Mouse (Mus musculus) G1E (cell line): Measurements from ENCODE around the gene Ripor2. TPM values are rescaled to one million over a fixed set of nuclear protein-coding genes. Genes with fewer than 3 reads are reported as not detected.

Experiments
- ATAC-seq: 2 replicates; pipeline ENCODE4 v1.8.0; 2016; ENCODE audit warnings: mild to moderate bottlenecking; ENCODE audit not compliant: insufficient number of reproducible peaks, poor library complexity, low FRiP score, severe bottlenecking; ENCODE audit errors: extremely low read depth
- DNase-seq: peaks from one replicate; pipeline ENCODE4 v3.0.0; 2012; ENCODE audit warnings: low spot score
- H3K27me3 ChIP-seq: 2 replicates; pipeline ENCODE4 v1.6.1; 2012; ENCODE audit warnings: mild to moderate bottlenecking, low read length, inconsistent platforms; ENCODE audit not compliant: insufficient read depth
- H3K36me3 ChIP-seq: replicated peaks from 2 replicates; pipeline ENCODE3; 2012; ENCODE audit warnings: mild to moderate bottlenecking, inconsistent platforms
- H3K4me1 ChIP-seq: 2 replicates; pipeline ENCODE4 v1.6.1; 2012; ENCODE audit warnings: low read depth, low read length, inconsistent platforms, mixed read lengths; ENCODE audit not compliant: insufficient read depth
- H3K4me3 ChIP-seq: 2 replicates; pipeline ENCODE4 v1.5.1; 2012; ENCODE audit warnings: low read depth, mild to moderate bottlenecking, inconsistent platforms, low read length, moderate library complexity, mixed read lengths
- H3K9me3 ChIP-seq: replicated peaks from 2 replicates; pipeline ENCODE4 v1.6.1; 2012; ENCODE audit warnings: inconsistent platforms
- CTCF ChIP-seq: IDR thresholded peaks from 2 replicates; pipeline ENCODE4 v1.5.1; 2012; ENCODE audit warnings: low read depth, low read length, inconsistent platforms, mixed read lengths
- GATA1 ChIP-seq: IDR thresholded peaks from 2 replicates; pipeline ENCODE4 v1.6.1; 2012; ENCODE audit warnings: borderline replicate concordance, low read length, inconsistent platforms, mixed read lengths
- GATA2 ChIP-seq: IDR thresholded peaks from 2 replicates; pipeline ENCODE4 v1.6.1; 2012; ENCODE audit warnings: low read depth, low read length, inconsistent platforms, borderline replicate concordance
- POLR2AphosphoS5 ChIP-seq: IDR thresholded peaks from 2 replicates; pipeline ENCODE4 v1.6.1; 2012; ENCODE audit warnings: low read depth, low read length, inconsistent platforms; ENCODE audit not compliant: insufficient replicate concordance
- TAL1 ChIP-seq: conservative IDR thresholded peaks from 2 replicates; pipeline ENCODE4 v1.6.1; 2012; ENCODE audit warnings: low read depth, low read length, inconsistent platforms, mixed read lengths
- polyA plus RNA-seq: library from polyadenylated mRNA; stranded (reverse); fragments of >175 nt; gene quantifications from 2 replicates; pipeline ENCODE4 v1.2.3, GENCODE M21; 2012
- total RNA-seq, 2 experiments: library from RNA; stranded (forward) in 1 of 2; stranded (reverse) in 1 of 2; fragments of 200-1000 nt in 1 of 2; fragments of >200 nt in 1 of 2; fragmentation: Nextera tagmentation in 1 of 2; gene quantifications; 2 replicates each; pipeline ENCODE4 v1.2.3; 2014 to 2017

Ripor2 gene
- total RNA-seq (2014; fragmentation: Nextera tagmentation) (not detected in 2 replicates), total RNA-seq (2017) (0.27 and 0.35 TPM in 2 replicates), polyA plus RNA-seq (0.09 TPM in 1 of 2 replicates, not detected in the other)

DNA sequence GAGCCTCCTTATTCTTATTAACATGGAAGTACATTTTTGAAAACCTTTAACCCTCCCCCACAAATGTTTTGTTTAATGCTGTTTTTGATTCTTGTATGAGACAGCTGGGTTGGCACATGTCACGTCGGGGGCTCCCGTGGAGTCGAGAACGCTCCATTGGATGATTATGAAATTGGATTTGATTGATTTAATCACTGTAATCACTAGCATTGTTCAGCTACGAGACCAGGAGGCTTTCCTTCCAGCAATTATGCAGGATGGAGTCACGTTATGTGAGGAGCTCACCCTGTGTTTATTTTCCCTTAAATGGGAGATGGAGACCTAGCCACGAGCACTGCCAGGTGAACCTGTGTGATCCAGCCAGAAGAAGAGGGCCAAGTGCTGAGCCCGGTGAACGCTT lies at the start of gene Ripor2:
Ripor2 (plus strand) TSS at position 357 of the 400 bp plus-strand sequence.
- Histone ChIP-seq H3K4me1 (no peaks in the 10 kb centered on the region), H3K9me3 (no peaks in the 10 kb centered on the region), H3K36me3 (no peaks in the 10 kb centered on the region), H3K4me3 (no peak within 1 kb of the TSS), H3K27me3 (peaks cover 3% of the 10 kb centered on the region; the same call in 1 of the 2 replicates)
- no peak for ATAC-seq
- DNase-seq = no peak
- TF ChIP-seq TAL1 (no peak), CTCF (no peak), GATA2 (no peak)

DNA sequence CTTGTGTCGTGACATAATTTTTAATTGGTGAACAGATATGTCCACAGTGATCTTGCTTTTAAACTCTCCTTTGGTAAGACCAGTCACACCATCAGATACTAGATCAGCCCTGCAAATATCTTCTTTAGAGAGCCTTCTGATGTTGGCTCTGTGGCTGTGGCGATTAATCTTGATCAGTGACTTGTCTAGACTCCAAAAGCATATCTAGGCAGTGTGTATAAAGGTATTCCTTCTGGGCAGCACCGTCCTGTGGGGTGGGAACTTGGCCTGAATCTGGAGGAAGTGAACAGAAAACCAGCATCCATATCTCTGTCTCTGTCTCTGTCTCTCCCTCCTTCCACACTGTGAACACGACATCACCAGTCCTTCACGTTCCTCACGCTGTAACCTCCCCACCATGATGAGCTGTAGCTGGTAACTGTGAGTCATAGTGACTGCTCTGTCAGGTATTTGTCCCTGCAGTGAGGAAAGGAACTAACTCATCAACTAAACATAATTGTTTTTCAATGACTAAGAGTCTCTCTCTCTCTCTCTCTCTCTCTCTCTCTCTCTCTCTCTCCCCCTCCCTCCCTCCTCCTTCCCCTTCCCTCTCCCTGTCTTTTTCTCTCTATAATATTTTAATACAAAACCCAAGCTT lies 45.3 kb upstream of the Ripor2 start:
- ATAC-seq (no peak), DNase-seq (no peak)
- H3K4me3 ChIP-seq = no peak overlapping the region
- no peaks in the 10 kb centered on the region for H3K4me1 ChIP-seq
- TF ChIP-seq CTCF (no peak), POLR2AphosphoS5 (no peak), GATA1 (no peak), GATA2 (no peak), TAL1 (no peak)
- H3K9me3 ChIP-seq = no peaks in the 10 kb centered on the region
- H3K36me3 ChIP-seq = no peaks in the 10 kb centered on the region
- 0 out of 2 replicates have a peak, but pooled peaks cover 2% of the 10 kb centered on the region for H3K27me3 ChIP-seq

DNA sequence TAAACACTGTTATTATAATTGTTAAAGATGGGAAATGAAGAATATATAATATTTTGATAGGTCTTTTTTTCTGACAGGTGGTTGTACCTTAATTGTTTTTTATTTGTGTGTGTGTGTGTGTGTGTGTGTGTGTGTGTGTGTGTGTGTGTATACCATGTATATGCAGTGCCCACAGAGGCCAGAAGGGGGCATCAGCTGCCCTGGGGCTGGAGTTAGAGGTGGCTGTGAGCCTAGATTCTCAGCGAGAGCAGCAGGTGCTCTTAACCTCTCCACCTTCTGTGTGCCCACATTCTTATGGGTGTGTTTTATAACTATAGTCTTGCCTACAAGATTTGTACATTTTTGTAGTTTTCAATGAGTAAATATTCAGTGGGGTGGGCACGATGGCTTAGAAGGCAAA lies 44.0 kb upstream of the Ripor2 start:
- no peak overlapping the region for H3K4me3 ChIP-seq
- H3K9me3 ChIP-seq = no peaks in the 10 kb centered on the region
- ATAC-seq = no peak
- DNase-seq = no peak
- no peaks in the 10 kb centered on the region for H3K36me3 ChIP-seq
- TF ChIP-seq TAL1 = no peak
- no peaks in the 10 kb centered on the region for H3K4me1 ChIP-seq
- H3K27me3 ChIP-seq = 0 out of 2 replicates have a peak, but pooled peaks cover 2% of the 10 kb centered on the region

DNA sequence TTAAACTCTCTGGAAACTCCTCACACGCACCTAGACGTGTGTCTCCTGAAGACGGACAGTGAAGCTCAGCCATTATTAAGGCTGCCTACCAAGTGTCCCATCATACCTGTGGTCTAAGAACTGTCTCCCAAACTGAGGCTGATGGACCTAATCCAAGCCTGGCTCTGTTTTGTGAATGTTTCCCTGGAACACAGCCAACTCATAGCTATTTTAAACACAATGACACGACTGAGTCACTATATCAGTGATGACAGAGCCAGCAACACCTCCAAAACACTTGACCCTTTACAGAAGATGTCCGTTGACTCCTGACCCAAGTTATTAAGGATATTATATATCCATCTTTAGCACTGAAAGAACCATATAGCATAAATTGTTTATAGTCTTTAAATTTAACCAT lies 43.0 kb upstream of the Ripor2 start:
- TF ChIP-seq TAL1 = no peak
- TF ChIP-seq CTCF = no peak
- TF ChIP-seq GATA2 = no peak
- Histone ChIP-seq H3K9me3 (no peaks in the 10 kb centered on the region), H3K27me3 (0 out of 2 replicates have a peak, but pooled peaks cover 2% of the 10 kb centered on the region), H3K4me3 (no peak overlapping the region), H3K36me3 (no peaks in the 10 kb centered on the region), H3K4me1 (no peaks in the 10 kb centered on the region)
- no peak for ATAC-seq
- DNase-seq = no peak

DNA sequence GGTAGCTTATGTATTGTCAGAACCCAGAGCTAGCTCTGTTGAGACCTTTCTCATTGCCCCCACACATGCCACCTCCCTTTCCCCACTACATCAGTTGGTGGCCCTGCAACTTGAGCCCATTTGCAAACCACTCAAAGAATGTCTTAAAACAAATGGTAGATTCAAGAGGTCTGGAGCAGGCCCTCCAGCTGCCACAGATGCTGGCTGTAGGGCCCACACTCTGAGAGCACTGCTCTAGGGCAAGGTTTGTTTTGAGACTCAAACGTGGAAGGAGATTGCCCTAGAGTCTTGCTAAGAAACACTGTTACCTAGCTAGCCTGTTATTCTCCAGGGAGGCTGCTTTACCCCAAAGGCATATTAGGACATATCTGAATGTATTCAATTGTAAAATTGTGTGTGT lies 36.3 kb upstream of the Ripor2 start:
- DNase-seq = no peak
- H3K9me3 ChIP-seq = no peaks in the 10 kb centered on the region
- H3K4me1 ChIP-seq = no peaks in the 10 kb centered on the region
- TF ChIP-seq GATA1 (no peak), GATA2 (no peak), POLR2AphosphoS5 (no peak), TAL1 (no peak), CTCF (no peak)
- ATAC-seq = no peak
- H3K4me3 ChIP-seq = no peak overlapping the region
- no peaks in the 10 kb centered on the region for H3K27me3 ChIP-seq
- no peaks in the 10 kb centered on the region for H3K36me3 ChIP-seq

DNA sequence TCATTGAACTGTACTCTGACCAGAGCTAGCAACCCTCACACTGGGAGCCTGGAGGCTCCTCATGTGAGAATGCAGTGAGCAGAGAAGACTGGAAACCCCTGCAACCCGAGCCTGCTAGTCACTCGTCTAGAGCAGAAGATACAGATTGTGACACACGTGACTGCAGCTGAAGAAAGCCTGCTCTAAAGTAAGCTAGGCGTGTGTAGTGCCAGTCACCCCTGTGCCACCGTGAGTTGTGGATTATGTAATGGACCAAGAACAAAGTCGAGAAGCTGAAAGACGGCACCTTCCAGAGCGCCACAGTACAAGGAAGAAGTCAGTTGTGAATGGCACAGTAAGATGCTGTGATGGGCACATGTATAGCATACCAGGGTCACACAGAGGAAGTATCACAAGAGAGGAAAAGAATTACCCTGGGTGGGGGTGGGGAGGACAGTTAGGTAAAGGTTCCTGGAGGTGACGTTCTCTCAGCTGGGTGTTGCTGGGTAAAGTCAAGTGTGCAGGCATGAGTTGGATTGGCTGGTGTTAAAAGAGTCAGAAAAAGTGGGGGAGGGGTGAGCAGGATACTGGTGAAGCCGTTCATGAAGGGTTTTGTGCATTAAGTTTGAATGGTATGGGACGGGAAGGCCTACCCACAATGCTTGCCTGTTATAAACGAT lies 35.1 kb upstream of the Ripor2 start:
- DNase-seq (no peak), ATAC-seq (no peak)
- Histone ChIP-seq H3K9me3 (no peaks in the 10 kb centered on the region), H3K27me3 (no peaks in the 10 kb centered on the region), H3K4me3 (no peak overlapping the region), H3K4me1 (no peaks in the 10 kb centered on the region), H3K36me3 (no peaks in the 10 kb centered on the region)
- TF ChIP-seq TAL1 (no peak), GATA2 (no peak), GATA1 (no peak), CTCF (no peak), POLR2AphosphoS5 (no peak)
